In the genomic region with DNA sequence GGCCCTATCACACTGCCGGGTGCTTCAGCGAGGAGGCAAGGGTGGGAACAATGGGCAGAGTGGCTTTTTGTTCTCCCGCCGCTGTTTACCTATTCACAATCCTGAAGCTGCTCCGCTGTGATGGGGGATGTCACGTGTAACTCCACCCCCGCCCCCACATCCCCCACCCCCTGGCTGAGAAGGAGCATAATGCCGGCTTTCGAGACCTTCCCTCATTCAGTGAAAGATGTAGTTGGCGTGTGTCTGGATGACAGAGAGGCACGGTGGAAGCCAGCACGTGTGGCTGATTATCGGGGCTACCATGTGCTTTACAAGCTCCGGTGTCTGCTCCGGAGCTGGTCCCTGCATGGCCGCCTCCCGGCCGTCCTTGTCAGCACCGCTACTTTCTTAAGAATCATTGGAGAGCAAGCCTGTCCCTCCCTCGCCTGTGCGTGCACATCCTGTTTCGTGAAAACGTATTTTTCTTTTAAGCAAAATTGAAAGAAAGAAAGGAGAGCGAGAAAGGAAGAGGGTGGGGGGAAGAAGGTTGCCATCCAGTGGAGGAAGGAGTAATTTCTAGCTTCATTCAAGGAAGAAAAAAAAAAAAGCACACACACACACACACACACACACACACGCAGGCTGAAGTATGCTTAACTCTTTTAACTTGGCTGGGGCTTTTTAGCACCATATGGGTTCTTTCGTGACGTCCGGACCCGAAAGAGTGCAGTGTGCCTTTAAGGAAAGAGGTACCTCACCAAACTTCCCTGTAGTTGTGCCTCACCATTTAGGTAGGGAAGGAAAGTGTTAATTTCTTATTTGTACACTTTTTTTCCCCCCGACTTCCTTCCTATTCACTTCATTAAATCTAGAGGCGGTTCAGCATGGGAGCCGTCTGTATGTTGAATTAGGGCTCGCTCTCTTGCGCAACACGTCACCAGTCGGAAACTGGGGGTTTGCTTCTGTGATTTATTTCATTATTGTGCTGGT, we compare ENCODE assay signal across 8 mouse cellular contexts.
DNase-seq lines count a peak whose midpoint lies in the region; ATAC-seq and TF ChIP-seq lines count a peak whose summit lies in the region.

No protein-coding gene starts in this region.

- H3K9me3 ChIP-seq in limb, embryonic 11.5 days (ENCODE audit: control insufficient read depth, low read length): no peaks in the 10 kb centered on the region
- no peaks in the 10 kb centered on the region for H3K9me3 ChIP-seq in midbrain, embryonic 13.5 days

- DNase-seq in layer of hippocampus, adult 11-12 months (ENCODE audit: low spot score): peak; percentile 66
- DNase-seq in layer of hippocampus, adult 9-10 months (ENCODE audit: low spot score): no peak
- DNase-seq in embryo, embryonic 11 days: peak; percentile 90
- DNase-seq in heart, adult 11 months: peak; percentile 98
- peak; percentile 72 for DNase-seq in kidney, adult 11 months
- peak; percentile 82 for DNase-seq in limb, embryonic 11.5 days (ENCODE audit: low spot score)
- peak; percentile 53 to 79 for DNase-seq in spleen, adult 2 months (ENCODE audit: low read depth in 1 of 2, low spot score in 2 of 2)

- 0% methylated on average over 36 of the region's 36 CpGs for WGBS in limb, embryonic 11.5 days
- under 1% methylated on average over 36 of the region's 36 CpGs for WGBS in midbrain, embryonic 13.5 days
- WGBS in spleen, adult 2 months: under 1% methylated on average over 36 of the region's 36 CpGs

- peaks cover 16% of the 10 kb centered on the region for H3K4me1 ChIP-seq in limb, embryonic 11.5 days (ENCODE audit: control insufficient read depth, insufficient read depth, low read length)
- peaks cover 35% of the 10 kb centered on the region for H3K4me1 ChIP-seq in midbrain, embryonic 13.5 days (replicated peaks)
- H3K4me1 ChIP-seq in spleen, adult 2 months (ENCODE audit: control insufficient read depth, insufficient read depth, insufficient read length): peaks cover 4% of the 10 kb centered on the region; the same call in 1 of the 2 replicates

- peak overlapping the region; percentile 32 for H3K4me3 ChIP-seq in limb, embryonic 11.5 days (ENCODE audit: low read depth, low read length)
- peak overlapping the region; percentile 44 for H3K4me3 ChIP-seq in midbrain, embryonic 13.5 days (replicated peaks)
- peak overlapping the region; percentile 75 for H3K4me3 ChIP-seq in spleen, adult 2 months (ENCODE audit: extremely low read depth, insufficient read depth, insufficient read length)

- TF ChIP-seq POLR2A in spleen, adult 2 months (IDR thresholded peaks at IDR 0.05; ENCODE audit: low read depth, low read length): peak; percentile 33

- no peak for TF ChIP-seq CTCF in spleen, adult 2 months (IDR thresholded peaks at IDR 0.05; ENCODE audit: extremely low read depth, insufficient read depth, insufficient read length, insufficient replicate concordance)

- H3K27me3 ChIP-seq in limb, embryonic 11.5 days (ENCODE audit: control insufficient read depth, insufficient read depth, low read length): no peaks in the 10 kb centered on the region
- no peaks in the 10 kb centered on the region; the same call in 1 of the 2 replicates for H3K27me3 ChIP-seq in midbrain, embryonic 13.5 days
- H3K27me3 ChIP-seq in spleen, adult 2 months (ENCODE audit: control insufficient read depth, insufficient read depth, low read length): no peaks in the 10 kb centered on the region

- H3K27ac ChIP-seq in limb, embryonic 11.5 days (replicated peaks; ENCODE audit: low read depth, low read length): peak overlapping the region; percentile 94
- peak overlapping the region; percentile 100 for H3K27ac ChIP-seq in midbrain, embryonic 13.5 days
- H3K27ac ChIP-seq in spleen, adult 2 months (ENCODE audit: insufficient read depth, low read length): peak overlapping the region; percentile 96

- peak; percentile 91 for ATAC-seq in limb, embryonic 11.5 days (ENCODE audit: insufficient number of reproducible peaks, low FRiP score, low TSS enrichment, low read depth)
- peak; percentile 96 for ATAC-seq in midbrain, embryonic 13.5 days

- H3K36me3 ChIP-seq in limb, embryonic 11.5 days (ENCODE audit: control insufficient read depth, insufficient read depth, low read length): no peaks in the 10 kb centered on the region
- no peaks in the 10 kb centered on the region for H3K36me3 ChIP-seq in midbrain, embryonic 13.5 days
- H3K36me3 ChIP-seq in spleen, adult 2 months (ENCODE audit: control insufficient read depth, insufficient read depth, low read length): no peaks in the 10 kb centered on the region

- H3K9ac ChIP-seq in limb, embryonic 11.5 days (ENCODE audit: low read length): peak overlapping the region; percentile 56
- H3K9ac ChIP-seq in midbrain, embryonic 13.5 days (replicated peaks): peak overlapping the region; percentile 74

- peak overlapping the region; percentile 51 for H3K4me2 ChIP-seq in limb, embryonic 11.5 days (ENCODE audit: low read depth, severe bottlenecking)
- peak overlapping the region; percentile 58 for H3K4me2 ChIP-seq in midbrain, embryonic 13.5 days (replicated peaks)
